Mouse (Mus musculus) spleen, embryonic (tissue): ENCODE data around the gene Cnfn.

ENCODE experiments used
- CTCF ChIA-PET: fragments of 350-600 bp; sonication (Branson Sonifier 250); formaldehyde crosslinking; loops from one replicate; lab custom pipeline; 2022; lab: Charles Lee

Gene Cnfn

GRCm38 (mm10) chr7:25369058-25369749, at the start of gene Cnfn:
Gene Cnfn (minus strand): TSS chr7:25369724.
- CTCF ChIA-PET = no interaction called here

DNA sequence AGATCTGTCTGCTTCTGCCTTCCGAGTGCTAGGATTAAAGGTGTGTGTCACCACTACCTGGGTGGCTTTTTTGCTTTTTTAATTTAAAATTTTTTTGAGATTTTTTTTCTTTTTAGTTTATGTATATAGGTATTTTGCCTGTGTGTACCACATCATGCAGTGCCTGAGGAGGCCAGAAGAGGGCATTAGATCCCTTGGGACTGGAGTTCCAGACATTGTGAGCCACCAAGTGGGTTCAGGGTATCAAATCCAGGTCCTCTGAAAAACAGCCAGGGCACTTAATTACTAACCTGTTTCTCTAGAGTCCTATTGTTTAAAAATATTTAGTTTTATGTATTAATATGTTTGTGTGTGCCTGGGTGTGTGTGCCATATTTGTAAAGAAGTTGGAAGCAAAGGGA, 48.1 kb upstream of the Cnfn start:
- CTCF ChIA-PET = no interaction called here

GRCm38 (mm10) chr7:25412833-25413441, 43.4 kb upstream of the Cnfn start, which contains the start of gene Cxcl17:
Gene Cxcl17 (minus strand): TSS chr7:25412886.
- CTCF ChIA-PET = interaction anchor here (0.6 kb wide), 1 partner anchor 10 kb away, joined by 3 read pairs; no protein-coding TSS in a partner anchor

- CTCF ChIA-PET = no interaction called here
These were observed 42.3 kb upstream of the Cnfn start for GRCm38 (mm10) chr7:25411861-25412260.

DNA sequence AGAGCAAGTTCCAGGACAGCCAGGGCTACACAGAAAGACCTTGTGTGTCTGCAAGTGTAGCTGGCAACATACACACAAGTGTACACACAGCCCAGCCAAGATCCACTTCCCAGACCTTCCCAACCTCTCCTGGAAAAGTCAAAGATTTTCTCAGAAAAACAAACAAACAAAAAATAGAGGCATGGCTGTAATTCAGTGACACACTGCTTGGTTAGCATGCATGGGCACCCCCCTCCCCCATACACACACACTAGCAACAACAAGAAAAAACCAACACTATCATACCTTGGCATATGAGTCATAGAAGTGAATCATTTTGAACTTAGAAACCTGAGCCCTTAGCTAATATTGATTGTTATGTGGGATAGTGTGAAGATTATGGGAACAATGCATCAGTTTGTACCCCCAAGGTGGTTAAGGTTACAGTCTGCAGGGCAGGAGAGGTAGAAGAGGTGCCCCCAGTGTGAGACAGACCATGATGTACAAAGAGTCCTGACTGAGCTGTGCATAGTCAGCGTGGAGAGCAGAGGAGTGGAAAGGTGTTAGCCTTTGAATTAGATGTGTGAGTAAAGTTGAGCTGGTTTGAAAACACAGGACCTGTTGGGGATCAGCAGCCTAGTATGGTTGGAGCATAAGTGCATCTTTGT, 41.6 kb upstream of the Cnfn start:
- CTCF ChIA-PET = no interaction called here

DNA sequence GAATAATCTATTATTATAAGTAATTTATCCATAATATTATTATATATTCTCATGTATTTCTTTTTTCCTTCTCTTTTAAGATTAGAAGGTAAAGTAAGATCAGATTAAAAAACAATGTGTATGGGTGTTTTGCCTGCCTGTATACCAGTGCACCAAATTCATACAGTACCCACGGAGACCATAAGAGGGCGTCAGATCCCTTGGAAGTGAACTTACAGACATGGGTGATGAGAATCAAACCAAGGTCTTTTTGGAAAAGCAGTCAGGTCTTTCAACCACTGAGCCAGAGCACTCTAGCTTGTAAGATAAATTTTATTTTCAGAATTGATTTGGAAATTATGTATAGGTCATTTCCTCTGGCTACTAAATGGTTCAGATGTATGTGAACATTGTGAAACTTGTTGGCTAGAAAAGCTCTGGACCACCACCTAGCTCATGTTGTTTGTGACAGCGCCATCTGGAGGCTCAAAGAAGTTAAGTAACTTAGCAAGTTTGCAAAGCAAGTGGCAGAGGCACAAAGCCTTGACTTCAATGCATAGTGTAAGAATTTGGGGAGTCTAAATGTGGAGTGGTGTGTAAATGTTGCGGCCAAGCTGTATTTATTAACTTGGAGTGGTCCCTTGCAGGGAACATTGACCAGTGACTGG, 39.7 kb upstream of the Cnfn start:
- CTCF ChIA-PET = interaction anchor here (0.6 to 0.7 kb wide), 8 partner anchors 10 to 486 kb away, joined by 3 to 5 read pairs (median 4); no protein-coding TSS in a partner anchor

DNA sequence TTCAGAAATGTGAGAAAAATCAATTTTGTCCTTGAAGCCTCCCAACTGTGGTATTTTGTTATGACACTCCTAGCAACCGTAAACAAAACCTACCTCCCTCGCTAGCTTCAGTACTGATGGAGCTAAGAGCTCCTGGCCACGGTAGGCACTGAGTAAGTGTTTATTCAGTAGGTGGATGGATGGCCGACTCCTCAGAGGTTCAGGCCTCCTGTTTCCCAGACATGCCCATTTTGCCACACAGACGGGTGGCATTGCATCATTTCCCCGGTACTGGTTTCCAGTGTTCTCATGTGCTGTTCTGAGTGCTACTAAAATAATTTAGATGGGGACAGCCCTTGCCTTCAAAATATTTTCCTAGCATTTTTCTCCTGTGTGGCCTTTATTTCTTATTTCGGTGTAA, 36.9 kb upstream of the Cnfn start:
- CTCF ChIA-PET = no interaction called here

GRCm38 (mm10) chr7:25402671-25403101, 33.2 kb upstream of the Cnfn start:
- CTCF ChIA-PET = interaction anchor here (0.6 to 1.2 kb wide), 3 partner anchors 10 to 118 kb away, joined by 3 read pairs; no protein-coding TSS in a partner anchor

DNA sequence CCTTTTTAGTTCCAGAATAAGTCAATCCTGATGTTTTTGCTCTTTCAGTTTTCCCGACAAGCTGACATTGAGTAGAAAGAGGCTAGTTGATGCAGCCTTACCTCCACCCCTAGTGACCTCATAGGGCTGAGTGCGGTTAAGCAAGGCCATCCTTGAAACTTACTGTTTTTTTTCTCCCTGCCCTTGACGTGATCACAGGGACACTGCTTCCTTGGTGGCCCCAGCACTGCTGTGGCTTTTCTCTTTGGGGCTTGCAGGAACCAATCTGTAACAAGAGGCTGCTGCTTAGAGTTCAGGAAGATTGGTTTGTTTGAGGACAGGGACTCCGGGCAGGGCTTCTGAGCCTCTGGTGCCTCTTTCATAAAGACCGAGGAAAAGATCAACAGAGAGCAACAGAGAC, 32.5 kb upstream of the Cnfn start:
- CTCF ChIA-PET = interaction anchor here (1.2 kb wide), 1 partner anchor 21 kb away, joined by 3 read pairs; no protein-coding TSS in a partner anchor

GRCm38 (mm10) chr7:25401551-25401950, 32.0 kb upstream of the Cnfn start:
- CTCF ChIA-PET = no interaction called here

- CTCF ChIA-PET = interaction anchor here (0.6 kb wide), 1 partner anchor 10 kb away, joined by 5 read pairs; no protein-coding TSS in a partner anchor
These were observed 29.5 kb upstream of the Cnfn start for GRCm38 (mm10) chr7:25399028-25399427.

GRCm38 (mm10) chr7:25398610-25399009, 29.1 kb upstream of the Cnfn start, which contains the start of gene Lipe:
Gene Lipe (minus strand): TSS chr7:25398710.
- CTCF ChIA-PET = interaction anchor here (0.6 kb wide), 1 partner anchor 11 kb away, joined by 5 read pairs; no protein-coding TSS in a partner anchor

GRCm38 (mm10) chr7:25396621-25397020, 27.1 kb upstream of the Cnfn start:
- CTCF ChIA-PET = interaction anchor here (0.6 kb wide), 1 partner anchor 290 kb away, joined by 3 read pairs; the partner anchor contains the start of gene Tgfb1

DNA sequence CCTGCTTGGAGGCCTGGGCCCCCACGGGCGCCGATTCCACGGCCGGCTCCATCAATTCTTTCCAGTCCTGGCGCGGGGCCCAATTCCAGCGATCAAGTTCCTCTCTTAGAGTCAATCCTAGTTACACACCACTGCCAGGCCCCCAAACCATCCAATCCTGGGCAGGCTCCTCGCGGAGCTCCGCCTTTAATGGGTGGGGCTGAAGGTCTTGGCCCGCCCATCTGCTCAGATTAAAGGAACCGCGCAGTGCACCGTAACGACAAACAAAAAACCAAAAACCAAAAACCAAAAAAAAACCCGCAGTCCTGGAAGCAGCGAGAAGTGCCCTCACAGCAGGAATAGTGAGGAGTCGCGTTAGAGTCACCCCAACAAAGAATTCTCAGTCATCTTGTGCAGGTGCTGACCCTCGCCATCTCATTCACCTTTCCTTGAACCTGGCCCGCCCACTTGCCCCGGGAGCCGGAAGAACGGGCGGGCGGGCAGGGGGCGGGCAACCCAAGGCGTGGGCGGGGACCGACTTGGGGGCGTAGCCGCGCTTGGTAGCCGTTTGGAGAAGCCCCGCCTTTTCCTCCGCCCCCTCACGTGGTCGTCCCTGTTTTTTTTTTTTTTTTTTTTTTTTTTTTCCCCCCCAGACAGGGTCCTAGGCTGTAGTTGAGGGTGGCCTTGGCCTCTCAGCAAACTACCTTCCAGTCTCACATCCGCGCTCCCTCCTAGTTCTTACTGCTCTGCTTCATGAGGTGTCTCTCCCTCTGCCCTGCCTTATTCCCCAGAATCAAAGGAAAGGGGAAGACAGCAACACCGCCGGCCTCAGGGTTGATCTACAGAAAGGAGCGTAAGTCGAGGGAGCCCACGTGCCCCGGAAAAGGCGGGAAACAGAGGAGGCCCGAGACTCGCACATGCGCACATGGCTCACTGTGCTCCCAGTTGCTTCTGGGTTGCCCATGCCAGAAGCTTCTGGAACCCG, 26.3 kb upstream of the Cnfn start:
- CTCF ChIA-PET = interaction anchor here (0.6 to 0.7 kb wide), 2 partner anchors 194 to 288 kb away, joined by 4 to 16 read pairs; no protein-coding TSS in a partner anchor

GRCm38 (mm10) chr7:25395186-25395557, 25.6 kb upstream of the Cnfn start:
- CTCF ChIA-PET = interaction anchor here (0.6 to 0.7 kb wide), 3 partner anchors 194 to 493 kb away, joined by 4 to 16 read pairs (median 6); no protein-coding TSS in a partner anchor

DNA sequence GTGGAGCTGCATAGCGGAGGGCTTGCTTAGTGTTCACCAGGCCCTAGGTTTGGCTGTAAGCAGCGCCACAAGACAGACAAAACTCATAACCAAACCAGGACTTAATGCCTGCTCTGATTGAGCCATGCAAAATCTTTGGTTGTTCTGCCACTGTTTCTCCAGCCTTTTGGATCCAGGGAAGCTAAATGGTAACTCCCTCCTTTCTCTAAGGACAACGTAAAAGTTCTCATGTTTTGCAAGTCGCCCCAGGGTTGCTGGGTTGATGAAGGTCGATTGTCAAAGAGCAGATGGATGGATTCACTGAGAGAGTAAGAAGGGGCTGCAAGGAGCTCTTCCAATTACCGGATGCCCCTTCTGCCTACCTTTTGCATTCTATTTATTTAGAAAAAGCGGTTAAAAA, 25.2 kb upstream of the Cnfn start:
- CTCF ChIA-PET = interaction anchor here (0.6 kb wide), 1 partner anchor 492 kb away, joined by 6 read pairs; no protein-coding TSS in a partner anchor

DNA sequence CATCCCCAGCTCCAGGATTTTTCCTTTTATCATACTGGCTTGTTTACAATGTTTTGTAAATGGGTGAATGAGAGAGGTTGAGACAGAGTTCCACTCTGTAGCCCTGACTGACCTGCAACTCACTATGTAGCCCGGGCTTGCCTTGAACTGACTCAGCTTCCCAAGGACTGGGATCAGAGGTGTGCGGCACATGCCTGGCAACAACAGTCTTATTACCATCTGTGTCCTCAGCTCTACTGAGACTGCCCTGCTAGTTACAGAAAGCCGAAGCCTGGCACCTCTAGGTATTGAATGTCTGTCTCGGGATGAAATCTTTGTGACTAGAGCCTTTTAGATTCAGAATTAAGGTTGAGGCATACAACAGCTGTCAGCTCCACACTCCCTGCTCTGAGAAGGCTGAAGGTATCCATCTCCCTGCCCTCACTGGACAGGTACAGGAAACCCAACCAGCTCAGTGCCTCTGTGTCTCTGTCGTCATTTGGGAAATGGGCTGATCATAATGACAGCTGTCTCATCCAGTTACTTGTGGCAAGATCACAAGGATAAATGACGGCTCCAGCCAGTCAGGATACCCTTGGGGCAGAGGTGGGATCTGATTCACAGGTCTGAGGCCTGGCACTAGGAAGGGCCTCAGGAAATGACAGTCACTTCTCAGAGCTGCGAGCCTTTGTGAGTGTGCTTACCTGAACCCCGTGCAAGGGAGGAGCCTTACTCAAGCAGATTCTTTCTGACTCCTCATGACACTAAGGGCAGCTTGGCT, 24.1 kb upstream of the Cnfn start:
- CTCF ChIA-PET = interaction anchor here (0.5 to 0.6 kb wide), 2 partner anchors 11 to 31 kb away, joined by 3 to 5 read pairs; no protein-coding TSS in a partner anchor

DNA sequence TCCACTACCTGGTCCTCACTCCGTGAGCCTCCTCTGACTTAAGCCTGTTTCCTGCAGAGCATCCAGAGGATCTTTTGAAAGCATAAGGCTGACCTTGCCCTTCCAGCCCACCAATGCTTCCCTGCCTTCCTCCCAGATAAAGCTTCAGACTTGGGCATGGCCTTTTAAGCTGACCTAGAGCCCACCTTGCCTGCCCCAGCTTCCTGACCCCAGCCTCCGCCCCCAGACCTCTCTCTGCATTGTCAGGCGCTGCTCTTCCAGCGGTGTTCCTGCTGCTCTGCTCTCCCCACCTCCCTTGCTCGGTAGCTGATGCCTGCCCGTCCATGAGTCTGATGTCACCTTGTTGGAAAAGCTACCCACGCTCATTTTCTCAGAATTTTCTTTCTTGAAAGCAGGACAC, 23.3 kb upstream of the Cnfn start:
- CTCF ChIA-PET = no interaction called here

DNA sequence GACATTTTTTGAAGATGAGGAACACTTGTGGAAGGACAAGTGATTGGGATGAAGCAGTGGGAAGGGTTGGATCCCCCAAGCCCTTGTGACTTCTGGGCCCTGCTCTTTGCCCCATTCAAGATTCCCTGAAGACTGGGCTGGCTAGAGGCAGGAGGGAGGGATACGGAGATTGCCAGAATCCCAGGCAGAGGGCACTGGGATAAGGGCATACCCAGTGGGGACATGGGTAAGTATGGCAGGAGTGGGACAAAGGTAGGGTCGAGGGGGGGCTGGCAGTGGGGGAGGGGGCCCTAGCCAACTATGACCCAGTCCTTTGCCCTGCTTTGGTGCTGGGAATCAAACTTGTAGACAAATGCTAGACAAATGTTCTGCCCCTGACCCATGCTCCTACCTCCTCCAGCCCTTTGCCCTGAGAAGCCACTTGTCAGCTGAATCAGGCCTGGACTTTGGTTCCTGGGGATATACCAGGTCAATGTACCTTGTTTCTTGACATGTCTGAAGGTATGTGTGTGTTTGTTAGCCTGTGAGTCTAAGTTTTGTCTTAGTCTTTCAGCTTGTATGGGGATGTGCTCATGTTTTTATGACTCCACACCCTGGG, 22.4 kb upstream of the Cnfn start:
- CTCF ChIA-PET = no interaction called here
